Mouse (Mus musculus): ENCODE data around the gene Lmo3. TPM values are rescaled to one million over a fixed set of nuclear protein-coding genes. Genes with fewer than 3 reads are reported as not detected.

The Lmo3 gene
- total RNA-seq, 2 experiments from 2014 or later = not detected

DNA sequence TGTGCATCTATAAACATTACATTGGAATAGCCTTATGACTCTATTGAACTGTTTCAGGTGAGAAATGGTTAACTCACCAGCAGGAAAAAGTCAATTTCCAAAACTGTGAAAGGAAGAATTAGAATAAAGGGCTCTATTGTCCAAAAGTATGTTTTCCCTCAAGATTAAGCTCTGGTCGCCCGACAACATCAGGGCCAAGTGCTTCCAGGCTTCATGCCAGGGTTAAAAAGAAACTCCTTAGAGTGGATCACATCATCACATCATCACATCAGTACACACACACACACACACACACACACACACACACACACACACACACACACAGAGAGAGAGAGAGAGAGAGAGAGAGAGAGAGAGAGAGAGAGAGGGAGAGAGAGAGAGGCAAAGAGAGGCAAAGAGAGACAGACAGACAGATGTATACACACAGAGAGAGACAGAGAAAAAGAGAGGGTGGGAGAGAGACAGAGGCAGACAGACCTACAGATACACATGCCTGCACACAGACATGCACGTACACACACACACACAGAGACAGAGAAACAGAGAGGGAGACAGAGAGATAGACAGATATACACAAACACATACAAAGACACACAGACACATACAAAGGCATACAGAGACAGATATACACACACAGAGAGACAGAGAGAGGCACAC is 255.9 kb downstream of the Lmo3 start:
- Histone ChIP-seq H3K4me3 (no peak overlapping the region), H3K27ac (no peak overlapping the region)

GRCm38 (mm10) chr6:138325145-138325544 is 256.6 kb downstream of the Lmo3 start:
- intact Hi-C loops (cut with DNase I) = no loop called here
- no peak for DNase-seq
- H3K27ac ChIP-seq = no peak overlapping the region
- TF ChIP-seq CTCF (IDR thresholded peaks at IDR 0.05) = no peak
- H3K4me3 ChIP-seq = no peak overlapping the region

More for the DNA sequence above, 255.9 kb downstream of the Lmo3 start:
- TF ChIP-seq CTCF (IDR thresholded peaks at IDR 0.05) = no peak
- intact Hi-C loops (cut with DNase I) = no loop called here
- no peak for DNase-seq

GRCm38 (mm10) chr6:138323325-138323724 is 258.4 kb downstream of the Lmo3 start:
- no peak for TF ChIP-seq CTCF (IDR thresholded peaks at IDR 0.05)
- DNase-seq = no peak
- intact Hi-C loops (cut with DNase I) = no loop called here
- Histone ChIP-seq H3K27ac (no peak overlapping the region), H3K4me3 (no peak overlapping the region)

- TF ChIP-seq CTCF (IDR thresholded peaks at IDR 0.05) = no peak
- intact Hi-C loops (cut with DNase I) = no loop called here
- Histone ChIP-seq H3K27ac (no peak overlapping the region), H3K4me3 (no peak overlapping the region)
- no peak for DNase-seq
Measured at GRCm38 (mm10) chr6:138320190-138320737, 261.5 kb downstream of the Lmo3 start.

Other genes starting within 250 kb of the Lmo3 start
- gene Igbp1b, start 76.6 kb upstream of the Lmo3 start, total RNA-seq (2021) = not detected